Mouse (Mus musculus) lung, embryonic 16.5 days (tissue): ENCODE data around the gene Armh1. TPM values are rescaled to one million over a fixed set of nuclear protein-coding genes. Genes with fewer than 3 reads are reported as not detected.

Experiments used
- polyA plus RNA-seq: library from polyadenylated mRNA; unstranded; fragments of >200 nt; fragmentation: Nextera tagmentation; extraction: Ambion mirVana; gene quantifications from 2 replicates; pipeline ENCODE4 v1.2.1, GENCODE M21; 2015

Gene Armh1
- polyA plus RNA-seq, 1 experiment from 2014 or later: 2.0 TPM

Other genes starting within 250 kb of the Armh1 start
- 27.8 and 29.7 TPM in 2 replicates for gene Eif2b3, start 232.7 kb downstream of the Armh1 start, polyA plus RNA-seq
- gene Ptch2, start 156.1 kb downstream of the Armh1 start, polyA plus RNA-seq: 5.3 and 5.7 TPM in 2 replicates
- gene Btbd19, start 126.4 kb downstream of the Armh1 start, polyA plus RNA-seq: 4.5 and 4.9 TPM in 2 replicates
- gene Tctex1d4, start 125.3 kb downstream of the Armh1 start, polyA plus RNA-seq: 3.6 and 5.1 TPM in 2 replicates
- 3.0 and 3.2 TPM in 2 replicates for gene Plk3, start 118.2 kb downstream of the Armh1 start, polyA plus RNA-seq
- 858 and 904 TPM in 2 replicates for gene Rps8, start 95.9 kb downstream of the Armh1 start, polyA plus RNA-seq
- gene Kif2c, start 69.5 kb downstream of the Armh1 start, polyA plus RNA-seq: 70.7 and 77.6 TPM in 2 replicates
- gene Tmem53, start 174 bp downstream of the Armh1 start, polyA plus RNA-seq: 19.9 and 25.3 TPM in 2 replicates
- gene Rnf220, start 244.9 kb upstream of the Armh1 start, polyA plus RNA-seq: 60.6 and 61.5 TPM in 2 replicates